Mouse (Mus musculus) kidney, postnatal 4 days (tissue): ENCODE results near the gene Bcl7a.

Experiments
- DNase-seq, 2 experiments: peaks; one replicate each; pipeline ENCODE4 v3.0.0; 2021; ENCODE audit warnings: mixed read lengths in 2 of 2

Bcl7a gene

DNA sequence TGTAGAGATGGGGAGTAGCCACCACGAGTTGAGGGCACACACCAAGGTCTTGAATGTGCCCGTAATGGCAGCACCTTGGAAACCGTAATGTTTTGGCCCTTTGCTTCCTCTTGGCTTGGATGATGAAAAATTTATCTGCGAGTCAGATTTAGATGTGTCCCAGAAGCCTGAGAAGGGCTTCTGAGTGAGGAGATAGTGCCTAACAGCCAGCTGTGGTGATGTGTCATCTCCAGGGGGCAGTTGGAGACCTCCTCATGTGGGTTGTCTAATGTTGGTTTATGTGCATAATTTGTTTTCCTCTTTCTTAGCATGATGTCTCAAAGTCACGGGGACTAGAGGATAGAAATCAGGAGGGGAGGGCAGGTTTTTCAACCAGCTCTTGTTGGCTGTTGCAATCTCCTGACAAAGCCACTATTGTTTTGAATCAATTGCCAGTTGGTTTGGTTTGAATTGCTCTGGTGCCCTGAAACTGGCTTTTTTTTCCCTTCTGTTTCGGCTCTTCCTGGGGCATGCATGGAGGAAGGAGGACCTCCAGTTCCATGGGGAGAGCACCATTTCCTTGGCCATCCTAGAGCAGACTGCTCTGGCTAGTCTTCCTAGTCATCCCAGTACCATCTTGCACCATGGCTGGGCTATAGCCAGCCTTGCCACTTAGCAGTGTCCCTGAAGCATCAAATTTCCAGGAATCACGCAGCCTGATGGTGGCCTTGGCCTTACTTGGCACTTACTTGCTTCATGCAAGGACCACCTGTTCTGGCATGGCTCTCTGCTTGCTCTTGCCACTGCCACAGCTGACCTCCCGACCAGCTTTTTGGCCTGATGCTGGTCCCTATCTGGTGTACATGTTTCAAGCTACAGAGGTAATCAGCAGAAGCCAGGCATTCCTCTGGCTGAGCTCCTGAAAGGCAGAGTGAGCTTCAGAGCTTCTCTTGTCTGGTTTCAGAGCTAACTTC lies 73.2 kb downstream of the Bcl7a start:
- DNase-seq, result no peak

DNA sequence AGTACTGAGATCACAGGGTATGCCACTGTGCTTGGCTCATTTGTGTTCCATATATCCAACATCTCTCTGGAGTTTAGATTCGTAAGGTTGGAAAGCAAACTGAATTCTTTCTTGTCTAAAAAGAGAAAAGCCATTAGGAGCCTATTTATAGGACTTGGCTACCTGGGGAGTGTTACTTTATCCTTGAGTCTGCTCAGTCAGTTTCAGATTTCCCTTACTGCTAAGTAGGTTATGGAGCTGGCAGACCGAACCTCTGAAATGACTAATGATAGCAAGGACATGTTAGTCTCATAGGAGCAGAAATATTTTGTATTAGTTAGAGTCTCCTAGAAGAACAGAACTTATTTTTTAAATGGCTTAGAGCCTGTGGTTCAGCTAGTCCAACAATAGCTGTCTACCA lies 80.3 kb downstream of the Bcl7a start:
- no peak for DNase-seq
